Mouse (Mus musculus): ENCODE measurements at regions not wholly inside any gene's neighbourhood (a gene's known extent, or its start where the extent isn't known, plus 50 kb on each side); places are given as distances from the start of the nearest gene placed in this dataset. TPM values are rescaled to one million over a fixed set of nuclear protein-coding genes. Genes with fewer than 3 reads are reported as not detected.

Small RNAs in the stretch of these regions (microRNA-seq; reads per million reads assigned to microRNA genes)
- gene Gm27847 = not detected

Data from midbrain, embryonic 10.5 days (tissue).